Mouse (Mus musculus) ovary, adult 2 months (tissue): ENCODE measurements around the gene Rph3al. TPM values are rescaled to one million over a fixed set of nuclear protein-coding genes. Genes with fewer than 3 reads are reported as not detected.

Experiments used
- polyA plus RNA-seq: library from polyadenylated mRNA; depleted of rRNA; stranded (reverse); fragments of >200 nt; gene quantifications from 2 replicates; pipeline ENCODE4 v1.2.3, GENCODE M21; 2012; rRNA removed

Rph3al gene
- 37.0 and 37.7 TPM in 2 replicates for polyA plus RNA-seq

DNA sequence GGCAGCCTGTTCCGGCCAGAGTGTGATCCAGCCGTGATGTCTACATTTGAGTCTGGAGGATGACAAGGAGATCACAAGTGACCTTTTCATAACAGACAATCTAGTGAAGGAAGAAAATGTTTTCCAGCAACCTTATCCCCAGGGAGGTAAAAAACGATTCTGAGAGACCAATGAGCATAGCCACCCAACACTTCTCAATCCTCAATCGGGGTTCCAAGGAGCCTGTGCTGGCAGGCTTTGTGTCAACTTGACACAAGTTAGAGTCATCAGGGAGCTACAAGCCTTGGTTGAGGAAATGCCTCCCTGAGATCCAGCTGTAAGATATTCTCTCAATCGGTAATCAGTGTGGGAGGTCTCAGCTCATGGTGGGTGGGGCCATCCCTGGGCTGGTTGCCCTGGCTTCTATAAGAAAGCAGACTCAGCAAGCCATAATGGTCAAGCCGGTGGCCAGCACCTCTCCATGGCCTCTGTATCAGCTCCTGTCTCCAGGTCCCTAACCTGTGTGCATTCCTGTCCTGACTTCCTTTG is at the start of gene Rph3al:
Gene Rph3al (minus strand): TSS at position 51 of the 528 bp plus-strand sequence.

DNA sequence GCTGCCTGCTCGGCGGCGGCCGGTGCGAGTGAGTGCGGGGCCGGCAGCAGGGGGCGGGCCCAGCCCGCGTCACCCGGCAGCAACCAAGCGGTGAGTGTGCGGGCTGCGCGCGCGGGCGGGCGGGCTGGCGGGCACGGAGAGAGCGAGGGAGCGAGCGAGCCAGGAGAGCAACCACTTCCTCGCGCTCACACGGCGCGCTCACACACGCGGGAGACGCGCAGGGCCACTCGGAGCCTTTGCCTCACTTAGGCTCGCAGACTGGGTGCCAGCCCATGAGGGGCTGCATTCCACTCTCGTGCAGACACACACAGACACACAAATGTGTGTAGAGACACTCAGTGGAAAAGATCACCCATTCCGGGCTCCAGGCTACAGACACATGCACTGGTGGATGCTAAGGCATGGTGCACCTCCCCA is 142.2 kb downstream of the Rph3al start, which contains the start of gene Doc2b:
Gene Doc2b (minus strand): TSS at position 21 of the 417 bp plus-strand sequence.

Other genes starting within 250 kb of the Rph3al start
- gene Ywhae, start 205.6 kb downstream of the Rph3al start, polyA plus RNA-seq = 85.6 and 87.0 TPM in 2 replicates
- gene Doc2b, start 142.4 kb downstream of the Rph3al start, polyA plus RNA-seq = 12.7 and 13.3 TPM in 2 replicates
- 12.4 and 14.0 TPM in 2 replicates for gene 1700016K19Rik, start 61.5 kb upstream of the Rph3al start, polyA plus RNA-seq
- gene Rflnb, start 89.4 kb upstream of the Rph3al start, polyA plus RNA-seq = 16.5 and 18.0 TPM in 2 replicates
- 20.5 and 23.7 TPM in 2 replicates for gene Vps53, start 241.2 kb upstream of the Rph3al start, polyA plus RNA-seq
- 26.9 and 43.1 TPM in 2 replicates for gene Fam57a, start 241.2 kb upstream of the Rph3al start, polyA plus RNA-seq